Mouse (Mus musculus) megakaryocyte, embryonic 14.5 days (primary cell): ENCODE data around the gene Gm29609. TPM values are rescaled to one million over a fixed set of nuclear protein-coding genes. Genes with fewer than 3 reads are reported as not detected.

ENCODE experiments used
- H3K27me3 ChIP-seq: replicated peaks from 2 replicates; pipeline ENCODE3; 2012; ENCODE audit warnings: inconsistent platforms
- H3K36me3 ChIP-seq: replicated peaks from 2 replicates; pipeline ENCODE3; 2012; ENCODE audit warnings: low read length, inconsistent platforms, mixed read lengths
- H3K4me1 ChIP-seq: 2 replicates; pipeline ENCODE4 v1.6.1; 2012; ENCODE audit warnings: inconsistent platforms
- H3K4me3 ChIP-seq: replicated peaks from 2 replicates; pipeline ENCODE3; 2012; ENCODE audit warnings: moderate library complexity, mild to moderate bottlenecking, inconsistent platforms
- H3K9me3 ChIP-seq: 2 replicates; pipeline ENCODE4 v1.6.1; 2012; ENCODE audit warnings: inconsistent platforms
- FLI1 ChIP-seq: IDR thresholded peaks from 2 replicates; pipeline ENCODE4 v1.6.1; 2012; ENCODE audit warnings: low read length, inconsistent platforms, mixed read lengths
- GATA1 ChIP-seq: IDR thresholded peaks from 3 replicates; pipeline ENCODE4 v1.6.1; 2012; ENCODE audit warnings: mixed read lengths, low read length, inconsistent platforms, borderline replicate concordance
- polyA plus RNA-seq: library from polyadenylated mRNA; stranded (reverse); fragments of >175 nt; gene quantifications from 2 replicates; pipeline ENCODE4 v1.2.3, GENCODE M21; 2012; ENCODE audit warnings: low replicate concordance; ENCODE audit not compliant: insufficient read depth

Gene Gm29609
- polyA plus RNA-seq, 1 experiment, result 7.9 TPM

GRCm38 (mm10) chr5:31204421-31204820, 24.7 kb upstream of the Gm29609 start:
- Histone ChIP-seq H3K4me3 (no peak overlapping the region), H3K27me3 (no peaks in the 10 kb centered on the region), H3K9me3 (no peaks in the 10 kb centered on the region), H3K4me1 (peaks cover 67% of the 10 kb centered on the region), H3K36me3 (peaks cover 80% of the 10 kb centered on the region)
- TF ChIP-seq GATA1 (no peak), FLI1 (no peak)

DNA sequence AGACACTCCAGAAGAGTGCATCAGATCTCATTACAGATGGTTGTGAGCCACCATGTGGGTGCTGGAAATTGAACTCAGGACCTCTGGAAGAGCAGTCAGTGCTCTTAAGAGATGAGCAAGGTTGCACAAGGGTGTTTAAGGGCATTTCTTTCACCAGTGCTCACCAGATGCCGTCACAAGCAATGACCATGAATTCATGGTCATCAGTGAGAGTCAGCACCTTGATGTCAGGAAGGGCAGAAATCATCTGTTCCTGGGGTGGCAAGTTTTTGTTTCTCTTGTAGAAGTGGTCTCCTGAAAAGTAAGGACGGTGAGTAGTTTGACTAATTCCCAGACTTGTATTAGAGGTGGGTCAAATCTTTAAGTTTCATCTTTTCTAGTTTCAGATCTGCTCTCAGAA, 24.2 kb upstream of the Gm29609 start:
- H3K36me3 ChIP-seq, result peaks cover 85% of the 10 kb centered on the region

GRCm38 (mm10) chr5:31202933-31203332, 23.2 kb upstream of the Gm29609 start:
- TF ChIP-seq FLI1 (no peak), GATA1 (no peak)
- H3K4me1 ChIP-seq, result peaks cover 64% of the 10 kb centered on the region
- no peaks in the 10 kb centered on the region for H3K27me3 ChIP-seq
- H3K9me3 ChIP-seq, result no peaks in the 10 kb centered on the region
- H3K36me3 ChIP-seq, result peaks cover 85% of the 10 kb centered on the region
- peak overlapping the region; percentile 92 for H3K4me3 ChIP-seq

More for the DNA sequence above, 24.2 kb upstream of the Gm29609 start:
- H3K4me1 ChIP-seq, result peaks cover 68% of the 10 kb centered on the region
- H3K9me3 ChIP-seq, result no peaks in the 10 kb centered on the region
- no peak for TF ChIP-seq GATA1
- TF ChIP-seq FLI1, result no peak
- no peak overlapping the region for H3K4me3 ChIP-seq
- no peaks in the 10 kb centered on the region for H3K27me3 ChIP-seq

DNA sequence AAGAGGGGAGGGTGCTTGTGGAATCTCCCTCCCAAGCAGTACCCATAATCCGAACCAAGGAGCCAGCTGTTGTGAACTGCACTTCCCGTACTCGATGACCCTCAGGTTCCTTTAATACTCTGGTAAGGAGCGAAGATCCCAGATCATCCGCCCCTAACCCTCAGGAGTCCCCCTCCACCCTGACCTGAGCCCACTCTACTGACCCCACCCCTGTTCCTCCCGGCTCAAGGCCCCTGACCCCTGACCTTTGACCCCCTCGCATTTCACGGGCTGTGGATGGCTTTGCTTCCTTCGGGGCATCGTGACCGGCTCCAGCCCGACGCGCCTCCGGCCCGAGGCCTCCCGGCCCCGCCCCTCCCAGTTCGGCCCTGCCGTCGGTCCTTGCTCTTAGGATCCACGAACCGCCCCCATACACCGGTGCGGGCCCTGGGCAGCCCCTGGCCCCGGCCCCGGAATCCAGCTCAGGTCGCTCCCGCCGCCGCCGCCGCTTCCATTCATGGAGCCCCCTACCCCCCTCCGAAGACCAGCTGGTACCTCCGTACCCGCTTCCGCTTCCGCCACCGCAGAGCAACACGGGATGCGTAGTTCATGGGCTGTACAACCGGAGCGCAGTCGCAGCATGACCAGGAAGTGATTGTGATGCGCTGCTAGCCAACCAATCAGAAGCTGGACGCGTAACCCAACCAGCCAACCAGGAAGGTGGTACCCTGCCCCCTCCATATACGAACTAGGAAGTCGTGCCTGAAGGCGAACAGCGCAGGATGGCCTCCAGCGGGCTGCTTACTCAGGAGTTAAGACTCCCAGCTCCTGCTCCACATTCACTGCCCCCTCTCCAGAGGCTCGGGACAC, 22.3 kb upstream of the Gm29609 start, which contains the start of gene Zfp513:
Gene Zfp513, minus strand, starts transcription at position 562 of the 849 bp plus-strand sequence.
- H3K9me3 ChIP-seq, result no peaks in the 10 kb centered on the region
- no peaks in the 10 kb centered on the region for H3K27me3 ChIP-seq
- TF ChIP-seq FLI1 (0 out of 2 replicates have a peak, but pooled peaks have one; percentile 66), GATA1 (no peak)
- peaks cover 85% of the 10 kb centered on the region for H3K36me3 ChIP-seq
- peaks cover 66% of the 10 kb centered on the region for H3K4me1 ChIP-seq
- H3K4me3 ChIP-seq, result peak within 1 kb of the TSS; percentile 92

DNA sequence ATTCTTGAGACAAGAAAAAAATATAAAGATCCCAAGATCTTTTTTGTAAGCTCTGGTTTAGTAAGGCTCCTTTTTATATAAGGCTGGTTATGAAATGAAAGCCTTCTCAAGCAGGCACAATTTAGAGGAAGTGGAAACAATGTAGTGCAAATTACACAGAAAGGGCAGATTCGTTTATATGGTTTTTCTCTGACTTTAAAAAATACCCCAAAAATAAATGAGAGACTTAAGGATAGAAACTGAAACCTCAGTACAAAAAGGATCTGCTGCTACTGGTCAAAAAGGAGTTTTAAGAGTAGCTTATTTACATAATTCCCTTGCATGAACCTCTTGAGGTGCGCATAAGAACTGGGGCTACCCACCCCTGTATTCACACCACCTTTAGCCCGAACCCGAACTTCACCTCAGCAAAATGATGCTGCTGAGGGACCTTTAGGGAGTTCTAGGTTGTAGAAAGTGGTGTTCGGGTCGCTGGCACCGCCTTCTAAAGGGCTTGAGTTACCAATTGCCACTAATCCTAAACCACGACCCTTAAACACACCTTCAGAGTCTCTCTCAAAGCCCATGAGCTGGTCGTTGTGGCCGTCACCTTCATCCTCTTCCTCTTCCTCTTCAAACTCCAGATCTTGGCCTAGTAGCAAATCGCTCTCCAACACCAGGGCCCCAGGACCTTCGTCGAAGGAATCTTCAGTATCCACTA, 21.5 kb upstream of the Gm29609 start:
- peaks cover 86% of the 10 kb centered on the region for H3K36me3 ChIP-seq

DNA sequence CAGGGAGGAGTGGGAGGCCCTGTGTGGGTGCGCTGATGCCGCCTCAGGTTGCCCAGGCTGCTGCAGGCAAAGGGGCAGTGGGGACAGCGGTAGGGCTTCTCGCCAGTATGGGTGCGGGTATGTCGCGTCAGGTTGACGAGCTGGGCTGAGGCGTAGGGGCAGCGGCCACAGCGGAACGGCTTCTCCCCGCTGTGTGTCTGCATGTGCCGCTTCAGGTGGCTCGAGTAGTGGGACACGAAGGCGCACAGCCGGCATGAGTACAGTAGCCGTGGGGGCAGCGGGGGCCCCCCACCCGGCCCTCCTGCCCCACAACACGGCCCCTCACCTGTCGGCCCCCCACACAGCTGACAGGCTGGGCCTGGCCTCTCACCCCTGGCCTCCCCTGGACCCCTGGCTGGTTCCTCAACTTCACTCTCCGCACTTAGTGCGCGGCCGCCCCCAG, 20.6 kb upstream of the Gm29609 start:
- TF ChIP-seq FLI1 (no peak), GATA1 (no peak)
- peaks cover 86% of the 10 kb centered on the region for H3K36me3 ChIP-seq
- H3K27me3 ChIP-seq, result no peaks in the 10 kb centered on the region
- H3K4me1 ChIP-seq, result peaks cover 76% of the 10 kb centered on the region
- H3K9me3 ChIP-seq, result no peaks in the 10 kb centered on the region
- H3K4me3 ChIP-seq, result peak overlapping the region; percentile 92

More for the DNA sequence above, 21.5 kb upstream of the Gm29609 start:
- Histone ChIP-seq H3K4me3 (peak overlapping the region; percentile 92), H3K4me1 (peaks cover 71% of the 10 kb centered on the region), H3K27me3 (no peaks in the 10 kb centered on the region), H3K9me3 (no peaks in the 10 kb centered on the region)
- TF ChIP-seq FLI1 (no peak), GATA1 (no peak)

GRCm38 (mm10) chr5:31199893-31200292, 20.2 kb upstream of the Gm29609 start:
- Histone ChIP-seq H3K9me3 (no peaks in the 10 kb centered on the region), H3K4me3 (peak overlapping the region; percentile 92), H3K36me3 (peaks cover 86% of the 10 kb centered on the region), H3K27me3 (no peaks in the 10 kb centered on the region), H3K4me1 (peaks cover 79% of the 10 kb centered on the region)
- TF ChIP-seq FLI1 (no peak), GATA1 (no peak)

GRCm38 (mm10) chr5:31199321-31199892, 19.7 kb upstream of the Gm29609 start:
- Histone ChIP-seq H3K27me3 (no peaks in the 10 kb centered on the region), H3K4me1 (peaks cover 80% of the 10 kb centered on the region), H3K9me3 (no peaks in the 10 kb centered on the region), H3K4me3 (peak overlapping the region; percentile 92), H3K36me3 (peaks cover 86% of the 10 kb centered on the region)
- TF ChIP-seq GATA1 (no peak), FLI1 (no peak)

- Histone ChIP-seq H3K27me3 (no peaks in the 10 kb centered on the region), H3K4me3 (no peak overlapping the region), H3K36me3 (peaks cover 82% of the 10 kb centered on the region), H3K9me3 (no peaks in the 10 kb centered on the region), H3K4me1 (peaks cover 84% of the 10 kb centered on the region)
- no peak for TF ChIP-seq GATA1
- no peak for TF ChIP-seq FLI1
These were observed 19.1 kb upstream of the Gm29609 start for GRCm38 (mm10) chr5:31198616-31199320.
